Mouse (Mus musculus) liver, embryonic 11.5 days (tissue): ENCODE results near the gene Ankrd13d. TPM values are rescaled to one million over a fixed set of nuclear protein-coding genes. Genes with fewer than 3 reads are reported as not detected.
A peak's percentile ranks its signal among the peaks of the same experiment; 100 is the strongest.

Source experiments
- ATAC-seq: fragments of 200-750 bp; cut with Nextera tagmentation; replicated peaks from 2 replicates; pipeline ENCODE4 v1.8.0; 2017; ENCODE audit warnings: moderate number of reproducible peaks, mild to moderate bottlenecking, moderate TSS enrichment, moderate library complexity; ENCODE audit not compliant: low FRiP score
- DNase-seq: peaks from one replicate; pipeline ENCODE4 v3.0.0-alpha.2; 2017; ENCODE audit warnings: low spot score
- H3K27ac ChIP-seq: fragments of 300-500 bp; sonication (generic); 2 replicates; pipeline ENCODE4 v1.5.1; 2014; ENCODE audit warnings: mild to moderate bottlenecking, low read depth, low read length, control low read depth
- H3K27me3 ChIP-seq: fragments of 300-500 bp; sonication (generic); replicated peaks from 2 replicates; pipeline ENCODE4 v1.6.1; 2014; ENCODE audit warnings: low read length, mixed read lengths; ENCODE audit not compliant: control insufficient read depth, insufficient read depth
- H3K36me3 ChIP-seq: fragments of 300-500 bp; sonication (generic); 2 replicates; pipeline ENCODE4 v1.6.1; 2014; ENCODE audit warnings: mild to moderate bottlenecking, low read length, moderate library complexity, mixed read lengths; ENCODE audit not compliant: control insufficient read depth, insufficient read depth
- H3K4me1 ChIP-seq: fragments of 300-500 bp; sonication (generic); replicated peaks from 2 replicates; pipeline ENCODE4 v1.6.1; 2014; ENCODE audit warnings: low read length, mixed read lengths; ENCODE audit not compliant: control insufficient read depth, insufficient read depth
- H3K4me2 ChIP-seq: fragments of 300-500 bp; sonication (generic); 2 replicates; pipeline ENCODE4 v1.6.1; 2014; ENCODE audit warnings: mild to moderate bottlenecking, control low read depth, moderate library complexity
- H3K4me3 ChIP-seq: fragments of 300-500 bp; sonication (generic); 2 replicates; pipeline ENCODE4 v1.5.1; 2014; ENCODE audit warnings: low read depth, low read length, control low read depth
- H3K9ac ChIP-seq: fragments of 300-500 bp; sonication (generic); 2 replicates; pipeline ENCODE4 v1.6.1; 2014; ENCODE audit warnings: low read depth, low read length, control low read depth
- H3K9me3 ChIP-seq: fragments of 300-500 bp; sonication (generic); 2 replicates; pipeline ENCODE4 v1.6.1; 2016; ENCODE audit warnings: low read length, inconsistent platforms, mixed read lengths; ENCODE audit not compliant: control insufficient read depth
- WGBS: fragments of 180-500 bp; shearing (Covaris S2); extraction: QIAGEN DNeasy Blood & Tissue Kit; methylation state at CpG from one replicate; pipeline ENCODE4 v1.1.7; 2014; 5-methylcytosine and 5-hydroxymethylcytosine counted together
- polyA plus RNA-seq: library from polyadenylated mRNA; unstranded; fragments of >200 nt; fragmentation: Nextera tagmentation; extraction: Ambion mirVana; gene quantifications from 2 replicates; pipeline ENCODE4 v1.2.1, GENCODE M21; 2014

Gene Ankrd13d
- polyA plus RNA-seq, 1 experiment from 2014 or later: 3.2 TPM

DNA sequence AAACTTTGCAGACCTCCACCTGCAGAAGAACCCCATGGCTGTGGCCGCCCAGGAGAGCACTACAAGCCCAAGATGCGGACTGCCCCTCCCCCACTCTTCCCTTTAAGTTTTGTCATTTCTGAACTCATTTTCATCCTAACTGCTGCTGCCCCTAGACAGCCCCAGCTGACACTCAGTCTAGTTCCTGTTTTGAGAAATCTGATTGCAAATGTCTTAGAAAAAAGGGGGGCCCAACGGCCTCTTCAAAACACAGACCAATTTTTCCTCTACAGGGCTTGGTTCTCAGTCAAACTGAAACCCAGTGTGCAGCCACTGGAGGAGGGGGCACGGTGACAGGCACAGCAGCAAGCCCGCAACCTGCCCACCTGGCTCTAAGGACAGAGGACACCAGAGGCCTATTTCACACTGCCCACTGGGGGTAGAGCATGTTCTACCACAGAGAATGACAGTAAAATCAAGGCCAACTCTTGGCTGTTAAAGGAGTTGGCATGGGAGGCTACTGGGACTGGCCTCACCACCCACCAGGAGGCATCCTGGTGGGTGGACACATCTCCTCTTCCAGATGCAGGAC is 21.4 kb upstream of the Ankrd13d start:
- Histone ChIP-seq H3K9ac (peak overlapping the region; percentile 97), H3K9me3 (no peaks in the 10 kb centered on the region), H3K27ac (peak overlapping the region; percentile 45; the same call in 1 of the 2 replicates), H3K4me2 (peak overlapping the region; percentile 94), H3K36me3 (no peaks in the 10 kb centered on the region), H3K27me3 (no peaks in the 10 kb centered on the region), H3K4me1 (peaks cover 57% of the 10 kb centered on the region), H3K4me3 (peak overlapping the region; percentile 98)
- DNase-seq (no peak), ATAC-seq (no peak)
- WGBS: 42% methylated on average over 5 of the region's 5 CpGs

GRCm38 (mm10) chr19:4303640-4303995 is 20.7 kb upstream of the Ankrd13d start:
- 78% methylated on average over 5 of the region's 5 CpGs for WGBS
- no peak overlapping the region for H3K9ac ChIP-seq

GRCm38 (mm10) chr19:4302936-4303639 is 20.2 kb upstream of the Ankrd13d start:
- no peak for DNase-seq
- no peaks in the 10 kb centered on the region for H3K36me3 ChIP-seq
- 46% methylated on average over 7 of the region's 7 CpGs for WGBS

More at GRCm38 (mm10) chr19:4303640-4303995, 20.7 kb upstream of the Ankrd13d start:
- Histone ChIP-seq H3K4me2 (peak overlapping the region; percentile 94), H3K36me3 (no peaks in the 10 kb centered on the region), H3K9me3 (no peaks in the 10 kb centered on the region), H3K27me3 (no peaks in the 10 kb centered on the region), H3K4me3 (peak overlapping the region; percentile 98), H3K4me1 (peaks cover 64% of the 10 kb centered on the region), H3K27ac (no peak overlapping the region)
- DNase-seq: no peak
- ATAC-seq: no peak

DNA sequence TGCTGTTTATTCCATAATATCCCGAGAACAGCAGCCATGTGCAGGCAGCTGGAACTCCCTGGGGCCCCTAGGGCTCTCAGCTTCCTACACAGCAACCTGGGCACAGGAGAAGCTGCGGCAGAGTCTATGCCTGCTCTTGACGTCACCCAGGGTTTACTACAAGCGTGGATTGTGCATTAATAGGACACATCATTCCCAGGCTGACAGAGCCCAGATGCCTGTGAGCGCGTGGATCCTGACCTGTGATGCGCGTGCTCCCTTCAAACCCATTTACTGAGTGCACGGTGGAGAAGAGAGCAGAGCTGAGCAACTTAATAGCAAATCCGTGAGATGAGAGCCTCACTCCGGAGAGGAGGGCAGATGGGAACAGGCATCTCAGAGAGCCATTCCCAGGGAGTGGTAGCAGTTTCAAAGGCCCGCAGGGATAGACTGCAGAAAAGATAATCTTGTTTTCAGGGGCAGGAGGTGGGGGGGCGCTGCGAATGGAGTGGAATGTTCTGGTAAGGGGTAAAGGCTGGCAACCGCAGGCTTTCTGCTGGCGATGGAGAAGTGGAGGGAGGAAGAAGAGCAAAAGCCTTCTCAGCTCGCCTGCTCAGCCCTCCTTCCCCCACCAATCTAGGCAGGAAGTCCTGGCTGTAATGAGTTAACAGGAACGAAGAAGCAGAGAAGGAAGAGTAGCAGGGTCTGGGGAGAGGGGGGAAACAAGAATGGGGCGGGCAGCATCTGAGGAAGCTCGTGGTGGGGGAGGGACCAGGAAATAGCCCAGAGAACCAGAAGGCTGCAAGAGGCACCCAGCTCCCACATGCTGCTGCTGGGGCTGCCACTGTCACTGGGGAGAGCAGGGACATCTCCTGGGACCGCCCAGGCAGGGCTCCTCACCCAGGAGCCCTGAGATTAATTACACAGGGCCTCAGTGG is 19.1 kb upstream of the Ankrd13d start:
- H3K4me3 ChIP-seq: peak overlapping the region; percentile 23
- H3K9me3 ChIP-seq: no peaks in the 10 kb centered on the region
- H3K9ac ChIP-seq: peak overlapping the region; percentile 38; the same call in 1 of the 2 replicates
- no peaks in the 10 kb centered on the region for H3K36me3 ChIP-seq
- DNase-seq (peak; percentile 49), ATAC-seq (no peak; the same call in 1 of the 2 replicates)
- H3K4me1 ChIP-seq: peaks cover 72% of the 10 kb centered on the region
- 28% methylated on average over 21 of the region's 21 CpGs for WGBS
- peak overlapping the region; percentile 94 for H3K4me2 ChIP-seq
- H3K27ac ChIP-seq: peak overlapping the region; percentile 84
- H3K27me3 ChIP-seq: no peaks in the 10 kb centered on the region

More at GRCm38 (mm10) chr19:4302936-4303639, 20.2 kb upstream of the Ankrd13d start:
- no peak for ATAC-seq
- H3K27me3 ChIP-seq: no peaks in the 10 kb centered on the region
- no peaks in the 10 kb centered on the region for H3K9me3 ChIP-seq
- 0 out of 2 replicates have a peak overlapping the region, but pooled peaks have one; percentile 38 for H3K9ac ChIP-seq
- H3K27ac ChIP-seq: peak overlapping the region; percentile 84
- H3K4me3 ChIP-seq: peak overlapping the region; percentile 98
- peak overlapping the region; percentile 94 for H3K4me2 ChIP-seq
- peaks cover 66% of the 10 kb centered on the region for H3K4me1 ChIP-seq

DNA sequence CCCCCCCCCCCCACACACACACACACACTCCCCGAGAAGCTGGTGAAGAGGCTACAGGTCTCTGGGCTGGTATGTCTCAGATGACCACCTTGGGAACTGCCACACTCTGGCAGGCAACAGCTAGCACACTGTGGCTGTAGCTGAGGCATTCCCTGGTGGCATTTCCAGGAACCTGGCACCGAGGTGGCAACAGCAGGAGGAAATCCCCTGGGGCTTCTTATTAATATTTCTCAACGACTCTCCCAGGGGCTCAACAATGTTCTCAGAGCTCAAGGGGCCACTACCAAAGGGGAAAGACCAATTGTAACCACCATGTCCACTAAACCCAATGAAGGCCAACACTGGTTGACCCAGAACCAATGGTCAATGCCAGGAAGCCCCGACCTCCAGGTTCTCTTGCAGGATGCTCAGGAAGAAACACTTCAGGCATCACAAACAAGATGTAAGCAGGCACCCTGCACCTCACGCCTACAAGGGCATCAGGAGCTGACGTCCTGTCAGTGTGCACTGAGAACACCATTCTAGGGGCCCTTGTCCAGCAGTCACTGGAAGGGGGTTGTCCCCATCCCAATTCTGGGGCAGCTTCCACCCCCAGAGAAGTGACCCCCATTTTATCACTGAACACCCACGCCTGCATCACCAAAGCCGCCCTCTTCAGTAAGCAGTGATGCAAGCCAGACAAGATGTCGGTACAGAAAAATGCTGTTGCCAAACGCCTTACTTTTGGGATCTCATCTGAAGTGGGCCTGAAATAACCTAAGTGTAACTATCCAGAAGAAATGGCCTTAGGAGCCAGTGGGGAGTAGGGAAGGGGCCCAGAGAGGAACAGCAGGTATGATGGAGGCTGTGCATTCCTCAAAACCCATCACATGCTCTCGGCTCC is 18.2 kb upstream of the Ankrd13d start:
- 55% methylated on average over 11 of the region's 11 CpGs for WGBS
- no peaks in the 10 kb centered on the region for H3K27me3 ChIP-seq
- no peak for ATAC-seq
- peak overlapping the region; percentile 84 for H3K27ac ChIP-seq
- H3K4me3 ChIP-seq: peak overlapping the region; percentile 23
- H3K4me2 ChIP-seq: peak overlapping the region; percentile 94
- H3K9me3 ChIP-seq: no peaks in the 10 kb centered on the region
- DNase-seq: no peak
- H3K36me3 ChIP-seq: no peaks in the 10 kb centered on the region
- peak overlapping the region; percentile 38; the same call in 1 of the 2 replicates for H3K9ac ChIP-seq
- peaks cover 76% of the 10 kb centered on the region for H3K4me1 ChIP-seq

DNA sequence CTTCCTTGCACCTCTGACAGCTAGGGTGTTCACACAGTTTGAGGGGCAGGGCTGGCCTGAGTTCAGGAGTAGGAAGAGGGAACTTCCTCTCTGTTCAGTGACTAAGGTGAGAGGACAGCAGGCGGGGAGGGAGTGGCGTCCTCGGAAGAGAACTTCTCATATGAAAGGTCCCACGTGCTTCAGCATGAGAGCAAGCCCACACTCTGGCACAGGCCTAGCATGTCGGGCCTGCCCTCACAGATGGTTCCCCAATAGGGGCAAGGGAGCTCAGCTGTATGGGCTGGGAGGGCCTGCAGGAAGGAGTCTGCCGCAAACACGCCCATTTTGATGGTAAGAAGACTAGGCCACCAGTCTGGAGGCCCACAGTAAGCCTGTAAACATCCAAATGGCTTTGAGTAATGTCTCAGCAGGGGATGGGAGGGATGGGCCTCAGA is 17.4 kb upstream of the Ankrd13d start:
- 35% methylated on average over 7 of the region's 7 CpGs for WGBS
- DNase-seq: no peak
- peak overlapping the region; percentile 30; the same call in 1 of the 2 replicates for H3K9ac ChIP-seq

GRCm38 (mm10) chr19:4299574-4300270 is 16.8 kb upstream of the Ankrd13d start:
- Histone ChIP-seq H3K4me2 (0 out of 2 replicates have a peak overlapping the region, but pooled peaks have one; percentile 2), H3K36me3 (peaks cover 3% of the 10 kb centered on the region; the same call in 1 of the 2 replicates), H3K27me3 (no peaks in the 10 kb centered on the region), H3K9ac (0 out of 2 replicates have a peak overlapping the region, but pooled peaks have one; percentile 16), H3K9me3 (no peaks in the 10 kb centered on the region), H3K27ac (peak overlapping the region; percentile 34; the same call in 1 of the 2 replicates), H3K4me3 (no peak overlapping the region), H3K4me1 (peaks cover 74% of the 10 kb centered on the region)
- 59% methylated on average over 6 of the region's 6 CpGs for WGBS
- ATAC-seq (no peak), DNase-seq (no peak)

More for the DNA sequence above, 17.4 kb upstream of the Ankrd13d start:
- Histone ChIP-seq H3K27ac (peak overlapping the region; percentile 34; the same call in 1 of the 2 replicates), H3K4me2 (peak overlapping the region; percentile 94; the same call in 1 of the 2 replicates), H3K27me3 (no peaks in the 10 kb centered on the region), H3K4me1 (peaks cover 76% of the 10 kb centered on the region), H3K9me3 (no peaks in the 10 kb centered on the region), H3K4me3 (no peak overlapping the region), H3K36me3 (peaks cover 2% of the 10 kb centered on the region; the same call in 1 of the 2 replicates)
- ATAC-seq: 0 out of 2 replicates have a peak, but pooled peaks have one; percentile 21
